Mouse (Mus musculus): ENCODE results near the gene Bahcc1. TPM values are rescaled to one million over a fixed set of nuclear protein-coding genes. Genes with fewer than 3 reads are reported as not detected.

Bahcc1 gene
- polyA plus RNA-seq, 1 experiment = 9.2 TPM

DNA sequence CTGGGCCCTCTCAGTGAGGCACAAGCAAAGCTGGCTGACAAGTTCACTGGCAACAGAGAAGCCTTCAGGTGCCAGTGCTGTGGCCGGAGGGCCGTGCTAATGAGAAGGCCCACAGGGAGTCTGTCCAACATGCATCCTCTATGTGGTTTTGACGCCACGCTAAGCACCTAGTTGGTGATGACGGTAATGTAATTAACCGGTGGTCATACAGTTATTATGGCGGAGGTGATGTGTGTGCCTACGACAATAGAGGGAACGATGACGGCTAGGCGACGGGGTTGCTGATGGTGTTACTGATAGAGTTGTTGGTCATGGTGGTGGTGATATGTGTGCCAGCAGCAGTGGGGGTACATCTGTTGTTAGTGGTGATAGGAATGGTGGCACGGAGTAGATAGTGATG lies 25.2 kb downstream of the Bahcc1 start:
- WGBS = 97% methylated on average over 13 of the region's 13 CpGs
- TF ChIP-seq POLR2A (IDR thresholded peaks at IDR 0.05; ENCODE audit: low read depth, low read length) = no peak
- TF ChIP-seq CTCF (conservative IDR thresholded peaks at IDR 0.05; ENCODE audit: insufficient read depth, insufficient read length, low read depth, low read length) = no peak
- peaks cover 56% of the 10 kb centered on the region for H3K4me1 ChIP-seq (ENCODE audit: control insufficient read depth, insufficient read depth, low read length)

DNA sequence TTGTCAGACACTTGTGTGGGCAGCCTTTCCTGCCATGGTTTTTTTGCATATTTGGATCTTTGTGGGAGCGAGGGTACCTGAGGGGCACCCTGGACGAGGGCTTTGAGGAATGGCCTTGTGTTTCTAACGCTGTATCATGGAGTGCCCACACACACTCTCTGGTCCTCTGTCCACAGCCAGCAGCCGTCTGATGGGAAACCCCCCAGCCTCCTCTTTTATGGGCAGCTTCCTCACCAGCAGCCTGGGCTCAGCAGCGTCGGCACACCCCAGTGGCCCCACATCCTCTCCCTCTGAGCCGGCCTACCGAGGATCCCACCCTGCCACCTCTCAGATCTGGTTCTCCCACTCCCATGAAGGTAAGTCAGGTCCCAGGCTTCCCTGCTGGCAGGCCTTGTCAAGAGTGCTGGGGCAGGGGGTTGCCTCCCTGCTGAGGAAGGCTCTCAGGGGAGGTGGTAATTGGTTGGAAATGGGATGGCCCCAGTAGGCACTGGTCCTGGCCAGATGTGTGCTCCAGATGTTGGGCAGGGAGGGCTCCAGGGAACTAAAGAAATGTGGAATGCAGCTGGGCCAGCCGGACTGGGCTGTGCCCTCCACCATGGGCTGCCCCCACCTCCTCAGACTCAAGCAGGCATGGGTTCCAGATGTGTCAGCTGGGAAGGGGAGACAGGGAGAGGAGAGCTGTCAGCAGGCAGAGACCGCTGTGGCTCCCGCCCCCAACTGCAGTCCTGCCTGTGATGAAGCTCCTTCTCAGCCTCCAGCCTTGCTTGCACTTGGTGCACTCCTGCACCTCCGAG lies 26.3 kb downstream of the Bahcc1 start:
- Histone ChIP-seq H3K4me1 (ENCODE audit: control insufficient read depth, insufficient read depth, low read length) (peaks cover 49% of the 10 kb centered on the region), H3K36me3 (ENCODE audit: control insufficient read depth, insufficient read depth, low read length) (no peaks in the 10 kb centered on the region), H3K4me3 (ENCODE audit: insufficient read depth, low read depth, low read length) (no peak overlapping the region), H3K27me3 (replicated peaks; ENCODE audit: control insufficient read depth, insufficient read depth, low read length) (no peaks in the 10 kb centered on the region), H3K27ac (ENCODE audit: insufficient read depth, low read depth, low read length) (no peak overlapping the region)
- TF ChIP-seq POLR2A (IDR thresholded peaks at IDR 0.05; ENCODE audit: low read depth, low read length) (no peak), CTCF (conservative IDR thresholded peaks at IDR 0.05; ENCODE audit: insufficient read depth, insufficient read length, low read depth, low read length) (no peak)
- 79% methylated on average over 12 of the region's 12 CpGs for WGBS
- no peak for DNase-seq

More for the DNA sequence above, 25.2 kb downstream of the Bahcc1 start:
- Histone ChIP-seq H3K36me3 (ENCODE audit: control insufficient read depth, insufficient read depth, low read length) (no peaks in the 10 kb centered on the region), H3K4me3 (ENCODE audit: insufficient read depth, low read depth, low read length) (no peak overlapping the region), H3K27me3 (replicated peaks; ENCODE audit: control insufficient read depth, insufficient read depth, low read length) (no peaks in the 10 kb centered on the region), H3K27ac (ENCODE audit: insufficient read depth, low read depth, low read length) (no peak overlapping the region)
- no peak for DNase-seq

- H3K4me1 ChIP-seq (ENCODE audit: control insufficient read depth, insufficient read depth, low read length) = peaks cover 39% of the 10 kb centered on the region
- no peaks in the 10 kb centered on the region for H3K36me3 ChIP-seq (ENCODE audit: control insufficient read depth, insufficient read depth, low read length)
- no peak overlapping the region for H3K27ac ChIP-seq (ENCODE audit: insufficient read depth, low read depth, low read length)
- DNase-seq = peak; percentile 88
- no peak overlapping the region for H3K4me3 ChIP-seq (ENCODE audit: insufficient read depth, low read depth, low read length)
- H3K27me3 ChIP-seq (replicated peaks; ENCODE audit: control insufficient read depth, insufficient read depth, low read length) = no peaks in the 10 kb centered on the region
- TF ChIP-seq CTCF (conservative IDR thresholded peaks at IDR 0.05; ENCODE audit: insufficient read depth, insufficient read length, low read depth, low read length) (0 out of 2 replicates have a peak, but pooled peaks have one; percentile 2), POLR2A (IDR thresholded peaks at IDR 0.05; ENCODE audit: low read depth, low read length) (no peak)
- WGBS = 51% methylated on average over 25 of the region's 25 CpGs
These were observed 27.3 kb downstream of the Bahcc1 start for GRCm38 (mm10) chr11:120259792-120260768.

DNA sequence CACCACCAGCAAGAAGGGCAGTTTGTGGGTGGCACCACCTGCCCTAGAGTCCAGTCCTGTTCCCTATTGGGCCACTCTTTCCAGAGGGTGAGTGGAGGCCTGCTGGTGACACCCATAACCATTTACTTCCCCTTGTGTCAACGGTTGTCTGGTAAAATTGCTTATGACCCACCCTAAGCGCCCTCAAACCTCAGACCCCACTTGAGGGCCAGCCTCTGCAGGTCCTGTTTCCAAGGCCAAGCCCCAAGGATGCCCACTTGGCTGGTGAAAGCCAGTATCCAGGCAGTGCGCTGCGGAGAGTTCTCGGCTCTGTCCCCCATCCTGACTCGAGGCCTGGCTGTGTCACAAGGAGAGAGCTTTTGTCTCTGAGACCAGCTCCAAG lies 28.0 kb downstream of the Bahcc1 start:
- Histone ChIP-seq H3K4me3 (ENCODE audit: insufficient read depth, low read depth, low read length) (no peak overlapping the region), H3K4me1 (ENCODE audit: control insufficient read depth, insufficient read depth, low read length) (peaks cover 34% of the 10 kb centered on the region), H3K36me3 (ENCODE audit: control insufficient read depth, insufficient read depth, low read length) (no peaks in the 10 kb centered on the region), H3K27me3 (replicated peaks; ENCODE audit: control insufficient read depth, insufficient read depth, low read length) (no peaks in the 10 kb centered on the region), H3K27ac (ENCODE audit: insufficient read depth, low read depth, low read length) (no peak overlapping the region)
- 83% methylated on average over 6 of the region's 6 CpGs for WGBS
- no peak for DNase-seq
- TF ChIP-seq CTCF (conservative IDR thresholded peaks at IDR 0.05; ENCODE audit: insufficient read depth, insufficient read length, low read depth, low read length) = no peak
- TF ChIP-seq POLR2A (IDR thresholded peaks at IDR 0.05; ENCODE audit: low read depth, low read length) = no peak

GRCm38 (mm10) chr11:120261416-120262355 lies 28.9 kb downstream of the Bahcc1 start:
- no peaks in the 10 kb centered on the region for H3K27me3 ChIP-seq (replicated peaks; ENCODE audit: control insufficient read depth, insufficient read depth, low read length)
- DNase-seq = peak; percentile 98
- H3K4me3 ChIP-seq (ENCODE audit: insufficient read depth, low read depth, low read length) = no peak overlapping the region
- H3K27ac ChIP-seq (ENCODE audit: insufficient read depth, low read depth, low read length) = peak overlapping the region; percentile 8; the same call in 1 of the 2 replicates
- TF ChIP-seq POLR2A (IDR thresholded peaks at IDR 0.05; ENCODE audit: low read depth, low read length) (no peak), CTCF (conservative IDR thresholded peaks at IDR 0.05; ENCODE audit: insufficient read depth, insufficient read length, low read depth, low read length) (no peak)
- peaks cover 34% of the 10 kb centered on the region for H3K4me1 ChIP-seq (ENCODE audit: control insufficient read depth, insufficient read depth, low read length)
- no peaks in the 10 kb centered on the region for H3K36me3 ChIP-seq (ENCODE audit: control insufficient read depth, insufficient read depth, low read length)
- WGBS = 7% methylated on average over 20 of the region's 20 CpGs

DNA sequence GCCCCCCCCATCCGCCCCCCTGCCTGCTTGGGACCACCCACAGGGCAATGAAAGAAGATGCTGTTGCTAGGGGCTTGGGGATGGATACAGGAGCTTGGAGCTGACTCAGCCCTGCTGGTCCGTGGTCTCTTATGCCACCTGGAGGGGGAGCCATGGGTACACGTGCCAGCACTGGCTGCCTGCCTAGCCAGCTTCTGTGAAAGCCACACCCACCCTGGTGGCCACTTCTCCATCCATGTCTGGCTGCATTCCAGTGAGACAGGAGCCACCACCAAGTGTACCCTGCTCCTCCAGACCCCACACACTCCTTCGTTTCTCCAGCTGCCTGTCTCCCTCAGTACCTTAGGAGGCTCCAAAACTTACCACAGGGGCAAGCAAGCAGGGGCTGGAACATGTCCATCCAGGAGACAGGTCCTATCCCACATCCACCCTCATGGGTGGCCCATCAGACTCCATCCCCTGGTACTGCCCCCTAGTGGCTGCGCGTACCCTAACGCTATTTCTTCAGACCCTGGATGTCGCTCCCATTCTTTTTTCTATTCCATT lies 29.7 kb downstream of the Bahcc1 start:
- no peaks in the 10 kb centered on the region for H3K27me3 ChIP-seq (replicated peaks; ENCODE audit: control insufficient read depth, insufficient read depth, low read length)
- WGBS = 20% methylated on average over 8 of the region's 8 CpGs
- H3K4me3 ChIP-seq (ENCODE audit: insufficient read depth, low read depth, low read length) = no peak overlapping the region
- TF ChIP-seq CTCF (conservative IDR thresholded peaks at IDR 0.05; ENCODE audit: insufficient read depth, insufficient read length, low read depth, low read length) (peak; percentile 74), POLR2A (IDR thresholded peaks at IDR 0.05; ENCODE audit: low read depth, low read length) (no peak)
- H3K27ac ChIP-seq (ENCODE audit: insufficient read depth, low read depth, low read length) = no peak overlapping the region
- H3K36me3 ChIP-seq (ENCODE audit: control insufficient read depth, insufficient read depth, low read length) = no peaks in the 10 kb centered on the region
- H3K4me1 ChIP-seq (ENCODE audit: control insufficient read depth, insufficient read depth, low read length) = peaks cover 34% of the 10 kb centered on the region
- DNase-seq = peak; percentile 95

All from kidney, adult 2 months (tissue).